Mouse (Mus musculus): ENCODE data around the gene Gtf3c2. TPM values are rescaled to one million over a fixed set of nuclear protein-coding genes. Genes with fewer than 3 reads are reported as not detected.
"Not testable (repeated sequence)": the region's sequence is repeated elsewhere in the genome, so short reads cannot be mapped to it uniquely, and the experiment has no call there.

The Gtf3c2 gene
- 68.4 and 69.3 TPM in 2 replicates for polyA plus RNA-seq (2015; fragmentation: Nextera tagmentation; extraction: Ambion mirVana)

DNA sequence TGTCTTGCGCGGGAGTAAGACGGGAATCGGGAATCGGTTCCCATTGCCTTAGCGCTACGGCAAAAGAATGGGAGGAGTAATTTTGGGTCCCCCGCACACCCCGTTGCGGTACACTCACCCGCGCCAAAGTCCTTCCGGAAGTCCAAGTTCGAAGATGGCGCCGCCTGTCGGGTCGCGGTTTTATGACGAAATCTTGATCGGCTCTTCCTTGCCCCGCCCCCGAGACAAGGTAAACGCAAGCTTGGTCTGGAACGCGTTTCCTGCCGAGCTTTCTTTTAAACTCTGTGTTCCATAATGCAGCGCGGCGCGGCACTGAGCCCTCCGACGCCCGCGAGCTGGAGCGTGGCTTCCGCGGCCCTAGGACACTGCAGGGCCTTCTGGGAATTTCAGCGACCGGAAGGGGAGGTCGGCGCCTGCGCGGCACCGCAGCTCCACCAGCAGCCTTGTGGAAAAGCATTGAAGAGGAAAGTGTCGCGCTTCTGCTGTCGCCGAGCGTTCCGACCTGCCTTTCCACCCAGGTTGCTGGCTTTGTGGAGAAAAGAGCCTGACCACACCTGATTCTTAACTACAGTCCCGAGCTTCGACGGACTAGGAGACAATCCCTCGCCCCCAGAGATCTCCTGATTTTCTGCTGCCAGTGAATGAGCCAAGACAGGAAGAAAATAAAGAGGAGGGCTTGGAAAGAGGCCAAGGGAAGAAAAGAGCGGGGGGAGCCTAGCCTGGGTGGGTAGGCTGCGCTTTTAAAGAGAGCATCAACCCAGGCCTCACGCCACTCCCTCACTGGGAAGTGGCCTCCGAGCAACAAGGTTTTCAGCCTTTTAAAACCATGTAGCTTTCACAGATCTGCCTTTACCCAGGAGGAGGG is at the start of gene Gtf3c2, which contains the start of gene Gm29609:
Gtf3c2 (minus strand) TSS at position 379 of the 865 bp plus-strand sequence.
Gm29609 (minus strand) TSS at position 146 of the 865 bp plus-strand sequence.
- Histone ChIP-seq H3K4me2 (peak within 1 kb of the TSS; percentile 83), H3K9ac (peak within 1 kb of the TSS; percentile 67), H3K9me3 (no peaks in the 10 kb centered on the region), H3K27ac (peak within 1 kb of the TSS; percentile 99), H3K4me3 (peak within 1 kb of the TSS; percentile 81), H3K36me3 (no peaks in the 10 kb centered on the region), H3K27me3 (no peaks in the 10 kb centered on the region), H3K4me1 (peaks cover 10% of the 10 kb centered on the region; the same call in 1 of the 2 replicates)
- peak; percentile 99 for ATAC-seq (ENCODE audit: borderline replicate concordance, extremely low read depth, low FRiP score, low TSS enrichment)
- under 1% methylated on average over 59 of the region's 59 CpGs for WGBS

DNA sequence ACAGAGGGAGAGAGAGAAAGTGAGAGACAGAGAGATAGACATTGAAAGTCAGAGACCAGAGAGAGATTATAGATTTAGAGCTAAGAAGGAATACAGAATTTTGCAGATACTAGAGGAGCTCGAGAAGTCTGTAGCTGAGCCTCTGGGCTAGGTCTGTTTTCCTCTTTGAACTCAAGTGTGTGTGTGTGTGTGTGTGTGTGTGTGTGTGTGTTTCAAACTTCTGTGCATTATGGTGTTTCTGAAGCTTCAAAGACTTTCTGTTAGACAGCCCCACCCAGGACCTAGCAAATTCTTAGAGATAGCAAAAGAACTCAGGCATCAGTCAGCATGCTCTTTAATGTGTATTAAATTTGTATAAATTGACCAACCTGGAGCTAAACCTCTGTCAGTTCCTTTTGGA is 46.7 kb upstream of the Gtf3c2 start:
- 63% methylated on average over 1 of the region's 1 CpGs for WGBS
- Histone ChIP-seq H3K27me3 (no peaks in the 10 kb centered on the region), H3K4me1 (peaks cover 1% of the 10 kb centered on the region; the same call in 1 of the 2 replicates), H3K36me3 (no peaks in the 10 kb centered on the region), H3K4me2 (no peak overlapping the region), H3K4me3 (no peak overlapping the region), H3K9me3 (no peaks in the 10 kb centered on the region), H3K27ac (no peak overlapping the region), H3K9ac (no peak overlapping the region)
- ATAC-seq (ENCODE audit: borderline replicate concordance, extremely low read depth, low FRiP score, low TSS enrichment): no peak

DNA sequence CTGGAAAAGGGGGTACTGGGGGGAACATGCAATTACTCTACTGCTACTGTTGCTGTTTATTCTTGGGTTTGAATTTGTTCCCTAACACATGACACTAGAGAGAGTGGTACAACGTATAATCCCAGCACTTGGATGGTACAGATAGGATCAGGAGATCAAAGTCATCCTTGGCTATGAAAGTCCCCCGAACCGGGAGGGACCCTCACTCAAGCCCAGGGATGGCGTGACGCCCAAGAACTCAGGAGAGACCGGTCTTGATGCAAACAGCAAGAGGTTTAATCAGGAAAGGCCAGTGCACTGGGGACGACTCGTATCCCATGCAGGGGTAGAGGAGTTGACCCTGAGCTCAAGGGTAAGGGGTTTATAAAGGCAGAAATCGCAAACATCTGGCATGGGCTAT is 42.8 kb upstream of the Gtf3c2 start:
- Histone ChIP-seq H3K4me1 (peaks cover 14% of the 10 kb centered on the region), H3K9me3 (no peaks in the 10 kb centered on the region)

GRCm38 (mm10) chr5:31221304-31221945 is 41.5 kb upstream of the Gtf3c2 start:
- Histone ChIP-seq H3K36me3 (no peaks in the 10 kb centered on the region), H3K9me3 (no peaks in the 10 kb centered on the region), H3K27me3 (no peaks in the 10 kb centered on the region), H3K4me1 (peaks cover 14% of the 10 kb centered on the region), H3K27ac (peak overlapping the region; percentile 83), H3K9ac (peak overlapping the region; percentile 84), H3K4me3 (peak overlapping the region; percentile 89), H3K4me2 (peak overlapping the region; percentile 73)
- 14% methylated on average over 11 of the region's 11 CpGs for WGBS
- no peak for ATAC-seq (ENCODE audit: borderline replicate concordance, extremely low read depth, low FRiP score, low TSS enrichment)

More for the DNA sequence above, 42.8 kb upstream of the Gtf3c2 start:
- 89% methylated on average over 9 of the region's 9 CpGs for WGBS
- Histone ChIP-seq H3K9ac (no peak overlapping the region), H3K36me3 (no peaks in the 10 kb centered on the region), H3K27ac (no peak overlapping the region), H3K4me3 (no peak overlapping the region), H3K27me3 (no peaks in the 10 kb centered on the region), H3K4me2 (no peak overlapping the region)
- no peak for ATAC-seq (ENCODE audit: borderline replicate concordance, extremely low read depth, low FRiP score, low TSS enrichment)

DNA sequence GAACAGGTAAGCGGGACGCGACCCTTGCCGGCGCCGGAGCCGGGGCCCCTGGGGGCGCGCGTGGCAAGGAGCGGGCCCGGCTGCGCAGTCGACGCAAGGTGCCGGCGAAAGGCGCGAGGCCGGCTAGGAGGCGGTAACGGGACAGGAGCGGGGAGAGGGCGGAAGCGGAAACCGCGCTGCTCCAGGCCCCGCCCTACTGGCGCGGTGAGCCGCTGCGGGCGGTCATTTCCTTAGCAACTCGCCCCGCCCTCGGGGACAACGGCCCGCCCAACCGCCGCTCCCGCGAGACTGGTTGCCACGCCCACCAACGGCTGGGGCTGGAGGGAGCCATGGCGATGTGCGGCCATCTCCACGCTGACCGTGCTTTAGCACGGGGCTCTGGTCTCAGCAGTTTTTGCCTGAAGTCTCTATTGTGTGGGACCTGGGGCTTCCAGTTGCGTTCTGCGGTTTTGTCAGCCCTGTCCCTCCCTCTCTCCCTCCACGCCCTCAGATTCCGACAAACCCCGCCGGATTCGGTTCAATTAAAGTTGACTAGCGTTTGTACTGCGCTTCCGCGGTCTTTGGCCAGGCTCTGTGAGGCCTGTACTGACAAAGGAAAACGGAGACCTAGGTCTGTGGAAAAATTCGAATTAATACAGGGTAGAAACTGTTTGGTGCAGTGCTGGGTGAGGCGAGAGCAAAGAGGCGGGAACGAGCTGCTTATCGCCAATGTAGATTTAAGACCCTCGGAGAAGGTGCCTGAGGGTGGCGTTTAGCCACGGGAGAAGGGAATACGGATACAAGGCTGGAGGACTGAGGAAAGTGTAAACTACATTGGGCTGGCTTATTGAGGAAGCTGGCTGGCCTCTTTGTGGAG is 40.7 kb upstream of the Gtf3c2 start, which contains the start of gene Ppm1g:
Ppm1g (minus strand) TSS at position 240 of the 856 bp plus-strand sequence.
- under 1% methylated on average over 67 of the region's 70 CpGs for WGBS
- H3K27me3 ChIP-seq: no peaks in the 10 kb centered on the region
- ATAC-seq (ENCODE audit: borderline replicate concordance, extremely low read depth, low FRiP score, low TSS enrichment): peak; percentile 97

DNA sequence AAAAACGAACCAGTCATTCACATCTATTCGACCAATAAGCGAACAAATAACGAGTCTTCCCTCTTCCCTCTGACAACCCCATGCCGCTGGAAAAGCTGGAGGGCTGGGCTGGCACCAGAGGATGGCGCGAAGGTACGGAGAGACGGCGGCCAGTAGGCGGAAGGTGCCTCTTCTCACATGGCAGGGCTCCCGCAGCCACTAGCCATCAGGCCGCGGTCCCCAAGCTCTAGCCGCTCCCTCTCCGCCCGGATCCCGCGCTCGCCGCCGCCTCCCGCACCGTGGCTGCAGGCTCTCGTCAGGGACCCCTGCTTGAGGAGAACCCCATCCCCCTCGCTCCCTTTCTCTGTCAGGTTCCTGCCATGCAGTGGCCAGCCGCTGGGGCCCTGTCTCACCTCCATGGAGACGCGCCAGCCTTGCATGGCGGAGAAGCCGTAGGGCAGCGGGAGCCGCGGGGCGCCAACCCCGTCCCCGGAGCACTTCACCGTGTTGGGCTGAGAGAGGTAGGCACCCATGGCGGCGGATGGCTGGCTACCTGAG is 40.0 kb upstream of the Gtf3c2 start:
- H3K4me3 ChIP-seq: peak overlapping the region; percentile 89
- H3K36me3 ChIP-seq: no peaks in the 10 kb centered on the region
- peak overlapping the region; percentile 84 for H3K9ac ChIP-seq
- H3K4me2 ChIP-seq: peak overlapping the region; percentile 73
- under 1% methylated on average over 40 of the region's 40 CpGs for WGBS
- peak; percentile 60 for ATAC-seq (ENCODE audit: borderline replicate concordance, extremely low read depth, low FRiP score, low TSS enrichment)
- H3K9me3 ChIP-seq: no peaks in the 10 kb centered on the region
- H3K27ac ChIP-seq: peak overlapping the region; percentile 88
- H3K27me3 ChIP-seq: no peaks in the 10 kb centered on the region
- H3K4me1 ChIP-seq: peaks cover 14% of the 10 kb centered on the region

More for the DNA sequence above, 40.7 kb upstream of the Gtf3c2 start, which contains the start of gene Ppm1g:
- peak within 1 kb of the TSS; percentile 84 for H3K9ac ChIP-seq
- peak within 1 kb of the TSS; percentile 89 for H3K4me3 ChIP-seq
- peaks cover 14% of the 10 kb centered on the region for H3K4me1 ChIP-seq
- no peaks in the 10 kb centered on the region for H3K36me3 ChIP-seq
- H3K4me2 ChIP-seq: peak within 1 kb of the TSS; percentile 73
- H3K9me3 ChIP-seq: no peaks in the 10 kb centered on the region
- H3K27ac ChIP-seq: peak within 1 kb of the TSS; percentile 88

DNA sequence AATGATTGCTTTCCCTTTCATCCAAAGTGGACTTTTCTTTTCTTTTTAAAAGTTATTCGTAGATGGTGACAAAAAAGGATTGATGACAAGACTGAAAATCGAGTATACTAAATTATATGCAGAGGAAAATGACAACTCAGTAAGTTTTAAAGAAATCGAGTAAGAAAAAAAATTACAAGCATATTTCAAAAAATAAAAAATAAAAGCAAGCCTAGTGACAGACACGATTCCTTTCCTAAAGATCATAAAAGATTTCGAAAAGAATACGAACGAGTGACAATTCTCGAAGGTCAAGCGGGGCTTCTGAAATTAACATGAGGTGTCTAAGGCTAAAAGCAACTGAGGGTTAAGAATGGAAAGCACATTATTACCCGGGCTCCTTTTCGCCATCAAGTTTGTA is 39.5 kb upstream of the Gtf3c2 start:
- Histone ChIP-seq H3K9ac (peak overlapping the region; percentile 84), H3K27me3 (no peaks in the 10 kb centered on the region), H3K27ac (peak overlapping the region; percentile 88), H3K4me2 (peak overlapping the region; percentile 73), H3K4me1 (peaks cover 14% of the 10 kb centered on the region), H3K4me3 (peak overlapping the region; percentile 89), H3K9me3 (no peaks in the 10 kb centered on the region), H3K36me3 (no peaks in the 10 kb centered on the region)
- 2% methylated on average over 11 of the region's 11 CpGs for WGBS
- no peak for ATAC-seq (ENCODE audit: borderline replicate concordance, extremely low read depth, low FRiP score, low TSS enrichment)

DNA sequence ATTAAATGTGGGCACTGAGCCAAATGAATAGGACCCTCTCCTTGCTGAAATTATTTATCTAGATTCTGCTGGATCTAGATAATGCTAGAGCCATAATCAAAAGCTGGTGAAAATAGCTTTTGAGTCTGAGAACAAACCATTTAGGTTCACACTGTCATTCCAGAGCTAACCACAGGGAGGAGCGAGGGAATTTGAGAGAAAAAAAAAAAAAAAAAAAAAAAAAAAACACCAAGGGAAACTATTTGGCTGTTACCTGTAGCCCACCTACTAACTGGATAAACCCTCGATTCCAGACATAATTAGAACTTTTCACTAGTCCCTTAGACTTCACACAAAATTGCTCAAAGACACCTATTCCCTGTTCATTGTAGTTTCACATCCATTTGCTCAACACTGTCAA is 39.1 kb upstream of the Gtf3c2 start:
- WGBS: 0% methylated on average over 2 of the region's 2 CpGs
- peak overlapping the region; percentile 31; the same call in 1 of the 2 replicates for H3K27ac ChIP-seq
- peak overlapping the region; percentile 73 for H3K4me2 ChIP-seq
- no peaks in the 10 kb centered on the region for H3K27me3 ChIP-seq
- no peaks in the 10 kb centered on the region for H3K9me3 ChIP-seq
- H3K4me1 ChIP-seq: peaks cover 14% of the 10 kb centered on the region
- H3K36me3 ChIP-seq: no peaks in the 10 kb centered on the region
- peak overlapping the region; percentile 89 for H3K4me3 ChIP-seq
- H3K9ac ChIP-seq: 0 out of 2 replicates have a peak overlapping the region, but pooled peaks have one; percentile 9
- ATAC-seq (ENCODE audit: borderline replicate concordance, extremely low read depth, low FRiP score, low TSS enrichment): no peak

DNA sequence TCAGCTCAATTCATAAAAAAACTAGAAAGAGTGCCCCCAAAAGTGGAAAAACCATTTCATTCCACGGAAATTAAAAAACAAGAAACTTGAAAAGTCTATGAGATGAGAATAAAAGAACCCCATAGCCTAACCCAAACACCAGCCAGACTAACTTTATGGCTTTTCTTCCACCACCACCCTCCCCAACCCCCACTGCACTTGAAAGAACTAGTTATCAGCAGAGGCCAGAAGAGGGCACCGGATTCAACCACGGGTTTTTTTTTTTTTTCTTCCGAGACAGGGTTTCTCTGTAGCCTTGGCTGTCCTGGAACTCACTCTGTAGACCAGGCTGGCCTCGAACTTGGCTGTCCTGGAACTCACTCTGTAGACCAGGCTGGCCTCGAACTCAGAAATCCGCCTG is 38.4 kb upstream of the Gtf3c2 start:
- Histone ChIP-seq H3K4me1 (peaks cover 14% of the 10 kb centered on the region), H3K4me3 (0 out of 2 replicates have a peak overlapping the region, but pooled peaks have one; percentile 3), H3K36me3 (no peaks in the 10 kb centered on the region), H3K4me2 (peak overlapping the region; percentile 73; the same call in 1 of the 2 replicates), H3K9ac (no peak overlapping the region), H3K27me3 (no peaks in the 10 kb centered on the region), H3K27ac (peak overlapping the region; percentile 55; the same call in 1 of the 2 replicates), H3K9me3 (no peaks in the 10 kb centered on the region)
- no peak for ATAC-seq (ENCODE audit: borderline replicate concordance, extremely low read depth, low FRiP score, low TSS enrichment)
- WGBS: 55% methylated on average over 7 of the region's 7 CpGs

DNA sequence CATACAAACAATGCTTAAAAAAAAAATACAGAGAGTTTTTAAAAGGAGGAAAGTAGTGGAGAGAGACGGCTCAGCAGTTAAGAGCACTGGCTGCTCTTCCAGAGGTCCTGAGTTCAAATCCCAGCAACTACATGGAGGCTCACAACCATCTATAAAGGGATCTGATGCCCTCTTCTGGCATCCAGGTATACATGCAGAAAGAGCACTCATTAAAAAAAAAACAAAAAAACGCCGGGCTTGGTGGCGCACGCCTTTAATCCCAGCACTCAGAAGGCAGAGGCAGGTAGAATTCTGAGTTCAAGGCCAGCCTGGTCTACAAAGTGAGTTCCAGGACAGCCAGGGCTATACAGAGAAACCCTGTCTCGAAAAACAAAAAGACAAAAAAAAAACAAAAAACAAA is 36.6 kb upstream of the Gtf3c2 start:
- not testable (repeated sequence) for H3K4me2 ChIP-seq; H3K9ac ChIP-seq; H3K9me3 ChIP-seq; ATAC-seq (ENCODE audit: borderline replicate concordance, extremely low read depth, low FRiP score, low TSS enrichment); H3K27me3 ChIP-seq; H3K4me3 ChIP-seq; H3K27ac ChIP-seq; H3K36me3 ChIP-seq
- 86% methylated on average over 6 of the region's 6 CpGs for WGBS
- peaks cover 12% of the 10 kb centered on the region for H3K4me1 ChIP-seq

- Histone ChIP-seq H3K9ac (no peak overlapping the region), H3K36me3 (peaks cover 61% of the 10 kb centered on the region), H3K4me1 (peaks cover 22% of the 10 kb centered on the region), H3K4me3 (no peak overlapping the region), H3K27me3 (no peaks in the 10 kb centered on the region), H3K9me3 (0 out of 2 replicates have a peak, but pooled peaks cover 3% of the 10 kb centered on the region), H3K4me2 (no peak overlapping the region), H3K27ac (no peak overlapping the region)
- no peak for ATAC-seq (ENCODE audit: borderline replicate concordance, extremely low read depth, low FRiP score, low TSS enrichment)
- WGBS: 92% methylated on average over 6 of the region's 6 CpGs
Measured at GRCm38 (mm10) chr5:31204421-31204820, 24.5 kb upstream of the Gtf3c2 start.

Measured in lung, embryonic 15.5 days (tissue).